ENCODE assay signal across 8 mouse cellular contexts in the genomic region with DNA sequence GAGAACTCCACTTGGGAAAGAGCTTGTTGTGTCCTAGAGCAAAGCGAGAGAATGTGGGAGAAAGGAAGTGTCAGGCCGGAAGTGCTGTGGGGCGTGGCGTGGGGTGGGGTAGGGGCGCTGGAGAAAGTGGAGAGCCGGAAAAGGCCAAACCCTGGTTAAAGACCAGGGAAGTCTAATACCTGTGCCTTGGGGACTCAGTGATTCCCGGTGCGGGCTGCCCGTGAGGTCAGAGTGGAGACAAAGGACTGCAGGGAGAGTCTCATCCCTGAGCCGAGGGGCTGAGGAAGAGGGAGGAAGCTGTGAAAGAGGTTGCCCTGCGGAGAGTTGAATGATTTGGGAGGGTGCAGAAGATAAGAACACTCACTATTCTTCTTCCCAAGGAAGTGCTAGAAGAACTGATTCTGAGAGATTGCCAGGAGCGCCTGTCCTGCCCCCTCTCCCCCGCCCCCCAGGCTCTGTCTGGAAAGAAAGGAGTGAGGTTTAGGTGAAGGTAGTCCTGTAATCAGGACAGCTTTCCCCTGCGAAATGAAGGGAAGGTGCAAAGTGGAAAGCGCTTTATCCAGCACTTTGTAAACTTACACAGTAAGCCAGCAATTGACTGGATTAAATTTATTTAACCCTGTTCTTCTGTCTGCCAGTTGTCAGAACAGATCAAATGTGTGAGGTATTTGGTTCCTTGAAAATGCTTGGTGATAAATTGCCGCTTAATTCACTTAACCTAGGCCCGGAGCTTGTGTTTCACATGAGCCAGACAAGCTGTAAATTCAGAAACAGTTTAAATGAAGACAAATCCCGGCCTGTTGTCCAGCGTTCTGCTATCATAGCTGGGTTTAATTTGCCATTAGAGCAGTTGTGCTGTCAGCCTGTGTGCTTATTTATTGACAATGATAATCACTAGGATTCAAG. TPM values are rescaled to one million over a fixed set of nuclear protein-coding genes. Genes with fewer than 3 reads are reported as not detected.
DNase-seq lines count a peak whose midpoint lies in the region; ATAC-seq lines count a peak whose summit lies in the region.

No protein-coding gene starts in this region.

- 14% methylated on average over 19 of the region's 19 CpGs for WGBS in forebrain, embryonic 16.5 days
- WGBS in hindbrain, embryonic 15.5 days = 20% methylated on average over 19 of the region's 19 CpGs
- WGBS in liver, embryonic 16.5 days (ENCODE audit: insufficient replicate concordance) = 18% methylated on average over 19 of the region's 19 CpGs

- H3K4me3 ChIP-seq in forebrain, embryonic 16.5 days (replicated peaks; ENCODE audit: low read length) = peak overlapping the region; percentile 11; the same call in 1 of the 2 replicates
- H3K4me3 ChIP-seq in hindbrain, embryonic 15.5 days = peak overlapping the region; percentile 15; the same call in 1 of the 2 replicates
- H3K4me3 ChIP-seq in liver, embryonic 16.5 days (ENCODE audit: low read depth, low read length) = no peak overlapping the region

- ATAC-seq in forebrain, embryonic 16.5 days = no peak
- no peak for ATAC-seq in hindbrain, embryonic 15.5 days (ENCODE audit: low FRiP score, low read depth)
- no peak for ATAC-seq in liver, embryonic 16.5 days (ENCODE audit: low read depth)
- no peak for ATAC-seq in megakaryocyte-erythroid progenitor cell, adult 5-6 weeks (replicated peaks; ENCODE audit: low FRiP score, low TSS enrichment, poor library complexity, severe bottlenecking)
- no peak for ATAC-seq in inflammation-experienced regulatory T-cells, adult 6 months

- no peaks in the 10 kb centered on the region for H3K9me3 ChIP-seq in forebrain, embryonic 16.5 days (ENCODE audit: control insufficient read depth, low read length)
- H3K9me3 ChIP-seq in hindbrain, embryonic 15.5 days = no peaks in the 10 kb centered on the region
- no peaks in the 10 kb centered on the region for H3K9me3 ChIP-seq in liver, embryonic 16.5 days (replicated peaks; ENCODE audit: control insufficient read depth, low read length)

- no peaks in the 10 kb centered on the region for H3K27me3 ChIP-seq in forebrain, embryonic 16.5 days (replicated peaks; ENCODE audit: control insufficient read depth, insufficient read depth, low read length)
- no peaks in the 10 kb centered on the region for H3K27me3 ChIP-seq in hindbrain, embryonic 15.5 days
- H3K27me3 ChIP-seq in liver, embryonic 16.5 days (ENCODE audit: control insufficient read depth, insufficient read depth, low read depth, low read length) = no peaks in the 10 kb centered on the region

- H3K4me2 ChIP-seq in forebrain, embryonic 16.5 days (ENCODE audit: low read length) = peak overlapping the region; percentile 36
- H3K4me2 ChIP-seq in hindbrain, embryonic 15.5 days = peak overlapping the region; percentile 50
- 0 out of 2 replicates have a peak overlapping the region, but pooled peaks have one; percentile 22 for H3K4me2 ChIP-seq in liver, embryonic 16.5 days (ENCODE audit: low read depth, low read length)

- no peaks in the 10 kb centered on the region for H3K36me3 ChIP-seq in forebrain, embryonic 16.5 days (ENCODE audit: control insufficient read depth, insufficient read depth)
- H3K36me3 ChIP-seq in hindbrain, embryonic 15.5 days = no peaks in the 10 kb centered on the region
- H3K36me3 ChIP-seq in liver, embryonic 16.5 days (ENCODE audit: control insufficient read depth, insufficient read depth) = no peaks in the 10 kb centered on the region

- no peak overlapping the region for H3K27ac ChIP-seq in forebrain, embryonic 16.5 days (ENCODE audit: low read length)
- H3K27ac ChIP-seq in hindbrain, embryonic 15.5 days (replicated peaks) = no peak overlapping the region
- no peak overlapping the region for H3K27ac ChIP-seq in liver, embryonic 16.5 days (ENCODE audit: low read length)

- peak; percentile 54 to 58 for DNase-seq in adrenal gland, postnatal 36 days
- peak; percentile 20 for DNase-seq in retina, embryonic 14.5 days (ENCODE audit: low spot score)
- no peak for DNase-seq in cerebellum, adult 11-12 months

- H3K9ac ChIP-seq in forebrain, embryonic 16.5 days (replicated peaks; ENCODE audit: low read depth, low read length) = peak overlapping the region; percentile 18; the same call in 1 of the 2 replicates
- H3K9ac ChIP-seq in hindbrain, embryonic 15.5 days = no peak overlapping the region
- no peak overlapping the region for H3K9ac ChIP-seq in liver, embryonic 16.5 days (ENCODE audit: low read depth, low read length)

- H3K4me1 ChIP-seq in forebrain, embryonic 16.5 days (replicated peaks; ENCODE audit: control insufficient read depth, insufficient read depth, low read length) = peaks cover 6% of the 10 kb centered on the region; the same call in 1 of the 2 replicates
- H3K4me1 ChIP-seq in hindbrain, embryonic 15.5 days (replicated peaks) = peaks cover 10% of the 10 kb centered on the region
- H3K4me1 ChIP-seq in liver, embryonic 16.5 days (ENCODE audit: control insufficient read depth, low read depth, low read length) = no peaks in the 10 kb centered on the region

RNA-seq across cellular contexts. Expression of a gene that starts 11.3 kb away (rescaled TPM):
- 10 to 100 TPM; 18.7 to 42.8 TPM for total RNA-seq in adrenal gland, postnatal 36 days (2021)
- polyA plus RNA-seq in forebrain, embryonic 16.5 days (2015; fragmentation: Nextera tagmentation; extraction: Ambion mirVana) = 4.1 and 4.8 TPM in 2 replicates
- 4.7 and 5.7 TPM in 2 replicates for polyA plus RNA-seq in hindbrain, embryonic 15.5 days (2015; fragmentation: Nextera tagmentation; extraction: Ambion mirVana)
- 0.62 and 0.78 TPM in 2 replicates for polyA plus RNA-seq in liver, embryonic 16.5 days (2015; fragmentation: Nextera tagmentation; extraction: Ambion mirVana)
- 7.4 and 8.7 TPM in 2 replicates for total RNA-seq in megakaryocyte-erythroid progenitor cell, adult 5-6 weeks (2014; fragmentation: Nextera tagmentation)
- 4.0 and 7.9 TPM in 2 replicates for total RNA-seq in megakaryocyte-erythroid progenitor cell, adult 5-6 weeks (2017)
- polyA plus RNA-seq in inflammation-experienced regulatory T-cells, adult 6 months (2017; shearing (Covaris generic)) = 10 to 100 TPM; 19.1 to 30.1 (median 25.2) TPM
